Mouse (Mus musculus): ENCODE data around the gene Lnpep. TPM values are rescaled to one million over a fixed set of nuclear protein-coding genes. Genes with fewer than 3 reads are reported as not detected.

Lnpep gene
- polyA plus RNA-seq, 1 experiment from 2014 or later = 8.8 TPM

- H3K4me2 ChIP-seq (ENCODE audit: low read length) = no peak overlapping the region
- WGBS = 95% methylated on average over 8 of the region's 8 CpGs
- no peak overlapping the region for H3K9ac ChIP-seq (replicated peaks; ENCODE audit: low read length)
- ATAC-seq (ENCODE audit: low FRiP score, low TSS enrichment) = no peak
- no peak overlapping the region for H3K27ac ChIP-seq (replicated peaks; ENCODE audit: low read depth, low read length)
- H3K27me3 ChIP-seq (ENCODE audit: control insufficient read depth, insufficient read depth, low read length) = no peaks in the 10 kb centered on the region
- no peak overlapping the region for H3K4me3 ChIP-seq (replicated peaks; ENCODE audit: low read depth, low read length)
- H3K4me1 ChIP-seq (ENCODE audit: control insufficient read depth, insufficient read depth, low read length) = no peaks in the 10 kb centered on the region
- H3K36me3 ChIP-seq (ENCODE audit: control insufficient read depth, insufficient read depth, low read length) = no peaks in the 10 kb centered on the region
- no peak for DNase-seq
- no peaks in the 10 kb centered on the region for H3K9me3 ChIP-seq (ENCODE audit: control insufficient read depth, low read length)
Measured at GRCm38 (mm10) chr17:17492116-17492515, 132.7 kb downstream of the Lnpep start.

GRCm38 (mm10) chr17:17491622-17492001, 133.2 kb downstream of the Lnpep start:
- DNase-seq (no peak), ATAC-seq (ENCODE audit: low FRiP score, low TSS enrichment) (no peak)
- Histone ChIP-seq H3K9me3 (ENCODE audit: control insufficient read depth, low read length) (no peaks in the 10 kb centered on the region), H3K4me2 (ENCODE audit: low read length) (no peak overlapping the region), H3K4me1 (ENCODE audit: control insufficient read depth, insufficient read depth, low read length) (no peaks in the 10 kb centered on the region), H3K27ac (replicated peaks; ENCODE audit: low read depth, low read length) (no peak overlapping the region), H3K9ac (replicated peaks; ENCODE audit: low read length) (no peak overlapping the region), H3K36me3 (ENCODE audit: control insufficient read depth, insufficient read depth, low read length) (no peaks in the 10 kb centered on the region), H3K4me3 (replicated peaks; ENCODE audit: low read depth, low read length) (no peak overlapping the region), H3K27me3 (ENCODE audit: control insufficient read depth, insufficient read depth, low read length) (no peaks in the 10 kb centered on the region)
- 87% methylated on average over 7 of the region's 7 CpGs for WGBS

GRCm38 (mm10) chr17:17490820-17491621, 133.8 kb downstream of the Lnpep start:
- ATAC-seq (ENCODE audit: low FRiP score, low TSS enrichment) = no peak
- Histone ChIP-seq H3K27ac (replicated peaks; ENCODE audit: low read depth, low read length) (no peak overlapping the region), H3K27me3 (ENCODE audit: control insufficient read depth, insufficient read depth, low read length) (no peaks in the 10 kb centered on the region), H3K9ac (replicated peaks; ENCODE audit: low read length) (no peak overlapping the region), H3K9me3 (ENCODE audit: control insufficient read depth, low read length) (no peaks in the 10 kb centered on the region), H3K4me3 (replicated peaks; ENCODE audit: low read depth, low read length) (no peak overlapping the region), H3K4me1 (ENCODE audit: control insufficient read depth, insufficient read depth, low read length) (no peaks in the 10 kb centered on the region), H3K36me3 (ENCODE audit: control insufficient read depth, insufficient read depth, low read length) (no peaks in the 10 kb centered on the region), H3K4me2 (ENCODE audit: low read length) (no peak overlapping the region)
- 62% methylated on average over 15 of the region's 15 CpGs for WGBS
- no peak for DNase-seq

- WGBS = 70% methylated on average over 2 of the region's 2 CpGs
- no peak overlapping the region for H3K9ac ChIP-seq (replicated peaks; ENCODE audit: low read length)
Measured at GRCm38 (mm10) chr17:17485789-17486188, 139.1 kb downstream of the Lnpep start.

More at GRCm38 (mm10) chr17:17485789-17486188, 139.1 kb downstream of the Lnpep start:
- Histone ChIP-seq H3K36me3 (ENCODE audit: control insufficient read depth, insufficient read depth, low read length) (no peaks in the 10 kb centered on the region), H3K27ac (replicated peaks; ENCODE audit: low read depth, low read length) (no peak overlapping the region), H3K4me3 (replicated peaks; ENCODE audit: low read depth, low read length) (no peak overlapping the region), H3K9me3 (ENCODE audit: control insufficient read depth, low read length) (no peaks in the 10 kb centered on the region), H3K4me1 (ENCODE audit: control insufficient read depth, insufficient read depth, low read length) (no peaks in the 10 kb centered on the region), H3K27me3 (ENCODE audit: control insufficient read depth, insufficient read depth, low read length) (no peaks in the 10 kb centered on the region), H3K4me2 (ENCODE audit: low read length) (no peak overlapping the region)
- DNase-seq = no peak
- ATAC-seq (ENCODE audit: low FRiP score, low TSS enrichment) = no peak

Other genes with a start within 250 kb of the Lnpep start
- 8.1 and 9.2 TPM in 2 replicates for gene Lix1, start 222.4 kb downstream of the Lnpep start, polyA plus RNA-seq (2014; fragmentation: Nextera tagmentation; extraction: Ambion mirVana)
- gene Vmn2r90, start 78.7 kb upstream of the Lnpep start, polyA plus RNA-seq (2014; fragmentation: Nextera tagmentation; extraction: Ambion mirVana) = not detected in 2 replicates
- 18.5 and 20.0 TPM in 2 replicates for gene Spaca6, start 202.1 kb upstream of the Lnpep start, polyA plus RNA-seq (2014; fragmentation: Nextera tagmentation; extraction: Ambion mirVana)
- 0.78 and 1.2 TPM in 2 replicates for gene Has1, start 230.2 kb upstream of the Lnpep start, polyA plus RNA-seq (2014; fragmentation: Nextera tagmentation; extraction: Ambion mirVana)